Mouse (Mus musculus): ENCODE measurements at regions not wholly inside any gene's neighbourhood (a gene's known extent, or its start where the extent isn't known, plus 50 kb on each side); places are given as distances from the start of the nearest gene placed in this dataset.

GRCm38 (mm10) chr13:45275391-45275790 lies 114.2 kb upstream of the Mylip start:
- no peaks in the 10 kb centered on the region for H3K4me1 ChIP-seq (ENCODE audit: insufficient read depth, low read depth, low read length)
- H3K36me3 ChIP-seq (replicated peaks): no peaks in the 10 kb centered on the region
- no peak overlapping the region for H3K4me3 ChIP-seq (ENCODE audit: low read depth, low read length)
- DNase-seq (ENCODE audit: low spot score) (no peak), ATAC-seq (ENCODE audit: extremely low read depth, insufficient number of reproducible peaks, low FRiP score, poor library complexity, severe bottlenecking) (no peak)
- H3K27me3 ChIP-seq (ENCODE audit: insufficient read depth, low read length): no peaks in the 10 kb centered on the region
- H3K9me3 ChIP-seq (replicated peaks): no peaks in the 10 kb centered on the region
- TF ChIP-seq POLR2AphosphoS5 (IDR thresholded peaks at IDR 0.05; ENCODE audit: insufficient replicate concordance, low read depth, low read length): no peak
- no peak for TF ChIP-seq GATA2 (IDR thresholded peaks at IDR 0.05; ENCODE audit: borderline replicate concordance, low read depth, low read length)
- no peak for TF ChIP-seq GATA1 (IDR thresholded peaks at IDR 0.05; ENCODE audit: borderline replicate concordance, low read length)
- no peak for TF ChIP-seq TAL1 (conservative IDR thresholded peaks at IDR 0.05; ENCODE audit: low read depth, low read length)
- TF ChIP-seq CTCF (IDR thresholded peaks at IDR 0.05; ENCODE audit: low read depth, low read length): no peak

- DNase-seq (ENCODE audit: low spot score): no peak
- no peaks in the 10 kb centered on the region for H3K4me1 ChIP-seq (ENCODE audit: insufficient read depth, low read depth, low read length)
- H3K9me3 ChIP-seq (replicated peaks): no peaks in the 10 kb centered on the region
- no peaks in the 10 kb centered on the region for H3K36me3 ChIP-seq (replicated peaks)
- no peak overlapping the region for H3K4me3 ChIP-seq (ENCODE audit: low read depth, low read length)
- no peak for TF ChIP-seq CTCF (IDR thresholded peaks at IDR 0.05; ENCODE audit: low read depth, low read length)
- no peak for TF ChIP-seq TAL1 (conservative IDR thresholded peaks at IDR 0.05; ENCODE audit: low read depth, low read length)
- no peak for TF ChIP-seq GATA2 (IDR thresholded peaks at IDR 0.05; ENCODE audit: borderline replicate concordance, low read depth, low read length)
- TF ChIP-seq GATA1 (IDR thresholded peaks at IDR 0.05; ENCODE audit: borderline replicate concordance, low read length): no peak
- TF ChIP-seq POLR2AphosphoS5 (IDR thresholded peaks at IDR 0.05; ENCODE audit: insufficient replicate concordance, low read depth, low read length): no peak
- no peaks in the 10 kb centered on the region for H3K27me3 ChIP-seq (ENCODE audit: insufficient read depth, low read length)
- ATAC-seq (ENCODE audit: extremely low read depth, insufficient number of reproducible peaks, low FRiP score, poor library complexity, severe bottlenecking): no peak
Measured at GRCm38 (mm10) chr13:45277842-45278416, 111.6 kb upstream of the Mylip start.

DNA sequence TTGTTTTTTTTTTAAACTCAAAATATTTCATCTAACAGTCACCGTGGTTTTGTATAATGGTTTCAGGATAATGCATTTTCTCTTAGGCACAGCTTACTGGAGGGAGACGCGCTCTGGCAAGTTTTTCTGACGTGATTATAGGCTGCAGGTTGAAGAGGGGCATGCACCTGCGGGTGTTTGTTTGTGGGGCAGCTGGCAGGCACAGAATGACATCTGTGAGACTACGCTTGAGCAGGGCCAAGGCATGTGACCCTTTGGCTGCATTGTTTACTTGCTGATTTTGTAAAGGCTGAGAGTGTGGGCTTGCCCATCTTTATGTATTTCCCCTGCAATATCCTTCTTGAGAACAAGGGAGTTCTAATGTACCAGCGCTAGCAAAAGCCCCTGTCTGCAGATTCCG lies 108.4 kb upstream of the Mylip start:
- H3K27me3 ChIP-seq (ENCODE audit: insufficient read depth, low read length): no peaks in the 10 kb centered on the region
- no peak for ATAC-seq (ENCODE audit: extremely low read depth, insufficient number of reproducible peaks, low FRiP score, poor library complexity, severe bottlenecking)

DNA sequence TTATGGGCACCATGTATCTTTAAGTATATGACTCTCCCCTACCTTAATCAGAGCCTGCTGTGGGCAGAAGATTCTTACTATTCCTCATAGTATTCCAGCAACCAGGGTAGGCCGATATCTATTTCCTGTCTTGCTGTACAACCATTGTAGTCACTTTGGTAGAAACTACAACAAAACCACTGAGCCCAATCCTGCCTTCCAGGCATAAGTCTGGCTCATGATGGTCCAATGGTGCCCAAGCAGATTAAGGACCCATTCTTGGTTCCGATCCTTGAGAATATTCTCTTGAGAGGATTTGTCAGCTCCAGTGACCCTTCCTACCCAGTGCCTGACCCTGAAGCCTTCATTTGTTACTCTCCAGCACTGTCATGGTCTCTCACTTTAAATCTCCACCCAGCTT lies 102.9 kb upstream of the Mylip start:
- ATAC-seq (ENCODE audit: extremely low read depth, insufficient number of reproducible peaks, low FRiP score, poor library complexity, severe bottlenecking): no peak
- H3K27me3 ChIP-seq (ENCODE audit: insufficient read depth, low read length): peaks cover 3% of the 10 kb centered on the region

More for the DNA sequence above, 108.4 kb upstream of the Mylip start:
- Histone ChIP-seq H3K4me3 (ENCODE audit: low read depth, low read length) (no peak overlapping the region), H3K9me3 (replicated peaks) (no peaks in the 10 kb centered on the region), H3K4me1 (ENCODE audit: insufficient read depth, low read depth, low read length) (no peaks in the 10 kb centered on the region), H3K36me3 (replicated peaks) (no peaks in the 10 kb centered on the region)
- no peak for TF ChIP-seq GATA1 (IDR thresholded peaks at IDR 0.05; ENCODE audit: borderline replicate concordance, low read length)
- DNase-seq (ENCODE audit: low spot score): no peak

DNA sequence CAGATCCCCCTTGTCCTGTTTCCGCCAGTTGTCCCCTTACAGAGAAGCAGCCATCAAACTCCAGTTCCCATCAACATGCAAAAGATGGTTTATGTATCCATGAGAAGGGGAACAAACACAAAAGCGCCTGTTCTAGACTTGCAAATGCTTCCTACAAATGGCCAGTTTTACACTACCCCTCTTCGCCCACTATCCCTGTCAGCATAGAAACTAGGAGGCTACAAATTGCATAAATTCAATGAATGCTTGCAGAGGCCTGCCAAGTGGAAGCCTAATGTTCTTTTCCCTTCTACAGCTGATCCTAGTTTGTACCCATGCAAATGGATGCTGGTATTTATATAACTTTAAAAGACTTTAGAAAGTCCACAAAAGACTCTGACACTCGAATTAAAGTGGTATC lies 102.3 kb upstream of the Mylip start:
- no peaks in the 10 kb centered on the region for H3K9me3 ChIP-seq (replicated peaks)
- H3K4me3 ChIP-seq (ENCODE audit: low read depth, low read length): no peak overlapping the region
- TF ChIP-seq POLR2AphosphoS5 (IDR thresholded peaks at IDR 0.05; ENCODE audit: insufficient replicate concordance, low read depth, low read length) (no peak), CTCF (IDR thresholded peaks at IDR 0.05; ENCODE audit: low read depth, low read length) (no peak), TAL1 (conservative IDR thresholded peaks at IDR 0.05; ENCODE audit: low read depth, low read length) (no peak), GATA2 (IDR thresholded peaks at IDR 0.05; ENCODE audit: borderline replicate concordance, low read depth, low read length) (no peak), GATA1 (IDR thresholded peaks at IDR 0.05; ENCODE audit: borderline replicate concordance, low read length) (no peak)
- DNase-seq (ENCODE audit: low spot score) (no peak), ATAC-seq (ENCODE audit: extremely low read depth, insufficient number of reproducible peaks, low FRiP score, poor library complexity, severe bottlenecking) (no peak)
- H3K27me3 ChIP-seq (ENCODE audit: insufficient read depth, low read length): peaks cover 3% of the 10 kb centered on the region
- H3K4me1 ChIP-seq (ENCODE audit: insufficient read depth, low read depth, low read length): no peaks in the 10 kb centered on the region
- no peaks in the 10 kb centered on the region for H3K36me3 ChIP-seq (replicated peaks)

More for the DNA sequence above, 102.9 kb upstream of the Mylip start:
- no peaks in the 10 kb centered on the region for H3K9me3 ChIP-seq (replicated peaks)
- TF ChIP-seq TAL1 (conservative IDR thresholded peaks at IDR 0.05; ENCODE audit: low read depth, low read length) (no peak), POLR2AphosphoS5 (IDR thresholded peaks at IDR 0.05; ENCODE audit: insufficient replicate concordance, low read depth, low read length) (no peak), CTCF (IDR thresholded peaks at IDR 0.05; ENCODE audit: low read depth, low read length) (no peak), GATA2 (IDR thresholded peaks at IDR 0.05; ENCODE audit: borderline replicate concordance, low read depth, low read length) (no peak), GATA1 (IDR thresholded peaks at IDR 0.05; ENCODE audit: borderline replicate concordance, low read length) (no peak)
- no peak overlapping the region for H3K4me3 ChIP-seq (ENCODE audit: low read depth, low read length)
- no peak for DNase-seq (ENCODE audit: low spot score)
- no peaks in the 10 kb centered on the region for H3K36me3 ChIP-seq (replicated peaks)
- no peaks in the 10 kb centered on the region for H3K4me1 ChIP-seq (ENCODE audit: insufficient read depth, low read depth, low read length)

DNA sequence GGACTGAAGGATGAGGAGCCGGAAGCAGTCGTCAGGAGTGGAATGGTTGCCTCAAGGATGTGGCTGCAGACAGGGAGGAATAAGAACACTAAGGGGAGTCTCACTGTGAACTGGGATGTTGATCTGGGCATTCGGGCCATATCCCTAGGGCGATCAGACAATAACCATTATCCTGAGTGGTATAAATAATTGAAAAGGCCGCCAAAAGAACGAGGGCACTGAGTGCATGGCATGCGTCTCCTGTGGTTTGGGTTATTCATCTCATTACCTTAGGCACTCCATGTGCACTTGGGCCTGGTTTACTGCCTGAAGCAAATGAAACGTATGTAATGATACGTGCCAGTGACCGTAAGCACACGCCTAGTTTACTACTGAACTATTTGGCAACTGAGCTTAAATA lies 99.6 kb upstream of the Mylip start:
- TF ChIP-seq GATA2 (IDR thresholded peaks at IDR 0.05; ENCODE audit: borderline replicate concordance, low read depth, low read length): no peak
- no peak for TF ChIP-seq CTCF (IDR thresholded peaks at IDR 0.05; ENCODE audit: low read depth, low read length)
- TF ChIP-seq POLR2AphosphoS5 (IDR thresholded peaks at IDR 0.05; ENCODE audit: insufficient replicate concordance, low read depth, low read length): no peak
- no peak for TF ChIP-seq GATA1 (IDR thresholded peaks at IDR 0.05; ENCODE audit: borderline replicate concordance, low read length)
- TF ChIP-seq TAL1 (conservative IDR thresholded peaks at IDR 0.05; ENCODE audit: low read depth, low read length): no peak

More for the DNA sequence above, 99.6 kb upstream of the Mylip start:
- H3K4me3 ChIP-seq (ENCODE audit: low read depth, low read length): no peak overlapping the region
- peaks cover 7% of the 10 kb centered on the region for H3K27me3 ChIP-seq (ENCODE audit: insufficient read depth, low read length)
- no peaks in the 10 kb centered on the region for H3K4me1 ChIP-seq (ENCODE audit: insufficient read depth, low read depth, low read length)
- ATAC-seq (ENCODE audit: extremely low read depth, insufficient number of reproducible peaks, low FRiP score, poor library complexity, severe bottlenecking): no peak
- no peaks in the 10 kb centered on the region for H3K9me3 ChIP-seq (replicated peaks)
- no peak for DNase-seq (ENCODE audit: low spot score)
- H3K36me3 ChIP-seq (replicated peaks): no peaks in the 10 kb centered on the region

Measured in G1E (cell line).